Mouse (Mus musculus): ENCODE measurements around the gene Gpr179.

- TF ChIP-seq POLR2A (IDR thresholded peaks at IDR 0.05; ENCODE audit: insufficient read length, low read depth) (no peak), POLR2AphosphoS2 (IDR thresholded peaks at IDR 0.05; ENCODE audit: insufficient read length, low read depth) (no peak), MAX (IDR thresholded peaks at IDR 0.05; ENCODE audit: low read depth) (no peak), E2F4 (IDR thresholded peaks at IDR 0.05; ENCODE audit: insufficient read depth) (no peak), CEBPB (IDR thresholded peaks at IDR 0.05; ENCODE audit: insufficient read depth, poor library complexity, severe bottlenecking) (no peak), SRF (IDR thresholded peaks at IDR 0.05; ENCODE audit: control insufficient read depth, insufficient read length, low read depth) (no peak), USF1 (IDR thresholded peaks at IDR 0.05; ENCODE audit: low read depth) (no peak), REST (IDR thresholded peaks at IDR 0.05; ENCODE audit: insufficient read depth, insufficient read length) (no peak), MYOD1 (IDR thresholded peaks at IDR 0.05; ENCODE audit: control insufficient read depth in 1 of 3, insufficient read length in 2 of 3, low read depth in 2 of 3) (no peak), TCF12 (IDR thresholded peaks at IDR 0.05; ENCODE audit: insufficient read depth, poor library complexity, severe bottlenecking) (no peak), MYOG (IDR thresholded peaks at IDR 0.05; ENCODE audit: control insufficient read depth in 1 of 3, insufficient read depth in 1 of 3, insufficient read length in 2 of 3, low read depth in 2 of 3) (no peak), TCF3 (IDR thresholded peaks at IDR 0.05; ENCODE audit: insufficient read length, low read depth) (no peak)
Observed at GRCm38 (mm10) chr11:97334400-97334799, 17.5 kb downstream of the Gpr179 start.

All from myocyte (in vitro differentiated cells).